Mouse (Mus musculus) heart, postnatal 14 days (tissue): ENCODE results near the gene Pik3r5. TPM values are rescaled to one million over a fixed set of nuclear protein-coding genes. Genes with fewer than 3 reads are reported as not detected.

ENCODE experiments used
- DNase-seq, 2 experiments: peaks; one replicate each; pipeline ENCODE4 v3.0.0; 2021 to 2022
- intact Hi-C: fragments of 180-260 bp; cut with DNase I; formaldehyde crosslinking; loops from one replicate; pipeline ENCODE4 v1.15.1; 2025
- long read RNA-seq, 2 experiments: library from polyadenylated mRNA; stranded (forward); transcript quantifications; one replicate each; pipeline ENCODE4 v2.0.0; 2021
- total RNA-seq, 2 experiments: library from RNA; stranded (reverse); gene quantifications; 2 replicates each; pipeline ENCODE4 v1.2.3; 2021

The Pik3r5 gene
- total RNA-seq: 1 to 10 TPM; 1.0 to 1.8 TPM
- long read RNA-seq, experiment 1, partial matches to known transcripts: 1 of 1 reads
- long read RNA-seq, experiment 1, other reads (novel, unspliced or antisense): 0 of 1 reads
- long read RNA-seq, experiment 2: 0 reads

- peak; percentile 84 to 88 for DNase-seq
- intact Hi-C loops: loop anchor here (5.0 kb wide), 1 partner anchor 50 kb away; no protein-coding TSS in a partner anchor
Measured at GRCm38 (mm10) chr11:68431699-68432360, at the start of gene Pik3r5. Gene Pik3r5, plus strand, starts transcription at chr11:68432121.

- no peak for DNase-seq
- intact Hi-C loops: loop anchor here (5.0 kb wide), 1 partner anchor 101 kb away; no protein-coding TSS in a partner anchor
Measured at GRCm38 (mm10) chr11:68383519-68383918, 48.4 kb upstream of the Pik3r5 start.

- DNase-seq: no peak
- intact Hi-C loops: loop anchor here (5.0 kb wide), 1 partner anchor 102 kb away; no protein-coding TSS in a partner anchor
Measured at GRCm38 (mm10) chr11:68384131-68384530, 47.8 kb upstream of the Pik3r5 start.

GRCm38 (mm10) chr11:68384592-68385020 is 47.3 kb upstream of the Pik3r5 start:
- intact Hi-C loops: loop anchor here (5.0 kb wide), 1 partner anchor 102 kb away; no protein-coding TSS in a partner anchor
- DNase-seq: no peak

GRCm38 (mm10) chr11:68385021-68385821 is 46.7 kb upstream of the Pik3r5 start:
- peak; percentile 55 to 61 for DNase-seq
- intact Hi-C loops: no loop called here

- intact Hi-C loops: no loop called here
- DNase-seq: peak; percentile 50 to 61
Measured at GRCm38 (mm10) chr11:68385921-68386588, 45.9 kb upstream of the Pik3r5 start.

GRCm38 (mm10) chr11:68386589-68387440 is 45.1 kb upstream of the Pik3r5 start:
- DNase-seq: peak; percentile 78 to 81
- intact Hi-C loops: no loop called here

GRCm38 (mm10) chr11:68387441-68387760 is 44.5 kb upstream of the Pik3r5 start:
- DNase-seq: no peak
- intact Hi-C loops: no loop called here

GRCm38 (mm10) chr11:68387971-68388654 is 43.8 kb upstream of the Pik3r5 start:
- peak in 1 of 2 experiments; percentile 37 for DNase-seq
- intact Hi-C loops: no loop called here

GRCm38 (mm10) chr11:68388655-68389015 is 43.3 kb upstream of the Pik3r5 start:
- DNase-seq: no peak
- intact Hi-C loops: no loop called here

- intact Hi-C loops: no loop called here
- DNase-seq: peak in 1 of 2 experiments; percentile 26
Measured at GRCm38 (mm10) chr11:68389621-68390020, 42.3 kb upstream of the Pik3r5 start.

- intact Hi-C loops: no loop called here
- DNase-seq: peak; percentile 35 to 49
Measured at GRCm38 (mm10) chr11:68390381-68391287, 41.3 kb upstream of the Pik3r5 start.

GRCm38 (mm10) chr11:68393897-68394490 is 37.9 kb upstream of the Pik3r5 start:
- intact Hi-C loops: no loop called here
- DNase-seq: no peak

GRCm38 (mm10) chr11:68394749-68395148 is 37.2 kb upstream of the Pik3r5 start:
- no peak for DNase-seq
- intact Hi-C loops: no loop called here

- intact Hi-C loops: no loop called here
- no peak for DNase-seq
Measured at GRCm38 (mm10) chr11:68395546-68395945, 36.4 kb upstream of the Pik3r5 start.

- DNase-seq: no peak
- intact Hi-C loops: no loop called here
Measured at GRCm38 (mm10) chr11:68398891-68399547, 32.9 kb upstream of the Pik3r5 start.

GRCm38 (mm10) chr11:68399548-68400020 is 32.3 kb upstream of the Pik3r5 start:
- DNase-seq: peak; percentile 19 to 27
- intact Hi-C loops: loop anchor here (10.0 kb wide), 1 partner anchor 505 kb away; no protein-coding TSS in a partner anchor
